Mouse (Mus musculus): ENCODE data around the gene Mrpl1.

Gene Mrpl1

GRCm38 (mm10) chr5:96209459-96209858 is at the start of gene Mrpl1:
Gene Mrpl1 (plus strand): TSS chr5:96209493.
- peak; percentile 30 to 50 for DNase-seq (ENCODE audit: low spot score in 2 of 2)

- peak; percentile 26 to 43 for DNase-seq (ENCODE audit: low spot score in 2 of 2)
Measured at GRCm38 (mm10) chr5:96160467-96161262, 48.6 kb upstream of the Mrpl1 start.

GRCm38 (mm10) chr5:96161263-96161577 is 48.1 kb upstream of the Mrpl1 start:
- no peak for DNase-seq (ENCODE audit: low spot score in 2 of 2)

GRCm38 (mm10) chr5:96161578-96162398 is 47.5 kb upstream of the Mrpl1 start:
- peak; percentile 71 to 79 for DNase-seq (ENCODE audit: low spot score in 2 of 2)

- peak; percentile 74 to 88 for DNase-seq (ENCODE audit: low spot score in 2 of 2)
Measured at GRCm38 (mm10) chr5:96162399-96163331, 46.6 kb upstream of the Mrpl1 start.

- DNase-seq (ENCODE audit: low spot score in 2 of 2): no peak
Measured at GRCm38 (mm10) chr5:96163396-96164020, 45.8 kb upstream of the Mrpl1 start.

- peak; percentile 33 to 43 for DNase-seq (ENCODE audit: low spot score in 2 of 2)
Measured at GRCm38 (mm10) chr5:96164021-96164411, 45.3 kb upstream of the Mrpl1 start, which contains the start of gene Cnot6l. Gene Cnot6l (minus strand): TSS chr5:96164171.

- no peak for DNase-seq (ENCODE audit: low spot score in 2 of 2)
Measured at GRCm38 (mm10) chr5:96166761-96167160, 42.5 kb upstream of the Mrpl1 start.

- DNase-seq (ENCODE audit: low spot score in 2 of 2): no peak
Measured at GRCm38 (mm10) chr5:96170443-96170842, 38.9 kb upstream of the Mrpl1 start.

- no peak for DNase-seq (ENCODE audit: low spot score in 2 of 2)
Measured at GRCm38 (mm10) chr5:96171765-96172164, 37.5 kb upstream of the Mrpl1 start.

GRCm38 (mm10) chr5:96176121-96176520 is 33.2 kb upstream of the Mrpl1 start:
- DNase-seq (ENCODE audit: low spot score in 2 of 2): no peak

GRCm38 (mm10) chr5:96176879-96177358 is 32.4 kb upstream of the Mrpl1 start:
- no peak for DNase-seq (ENCODE audit: low spot score in 2 of 2)

GRCm38 (mm10) chr5:96183211-96183610 is 26.1 kb upstream of the Mrpl1 start:
- no peak for DNase-seq (ENCODE audit: low spot score in 2 of 2)

GRCm38 (mm10) chr5:96183987-96184386 is 25.3 kb upstream of the Mrpl1 start:
- DNase-seq (ENCODE audit: low spot score in 2 of 2): no peak

GRCm38 (mm10) chr5:96189761-96190160 is 19.5 kb upstream of the Mrpl1 start:
- no peak for DNase-seq (ENCODE audit: low spot score in 2 of 2)

GRCm38 (mm10) chr5:96191251-96191650 is 18.0 kb upstream of the Mrpl1 start:
- no peak for DNase-seq (ENCODE audit: low spot score in 2 of 2)

- no peak for DNase-seq (ENCODE audit: low spot score in 2 of 2)
Measured at GRCm38 (mm10) chr5:96196547-96197052, 12.7 kb upstream of the Mrpl1 start.

GRCm38 (mm10) chr5:96198271-96198670 is 11.0 kb upstream of the Mrpl1 start:
- no peak for DNase-seq (ENCODE audit: low spot score in 2 of 2)

GRCm38 (mm10) chr5:96200269-96200668 is 9.0 kb upstream of the Mrpl1 start:
- no peak for DNase-seq (ENCODE audit: low spot score in 2 of 2)

- DNase-seq (ENCODE audit: low spot score in 2 of 2): no peak
Measured at GRCm38 (mm10) chr5:96201462-96202154, 7.7 kb upstream of the Mrpl1 start.
